Mouse (Mus musculus) heart, postnatal 0 days (tissue): Measurements from ENCODE around the gene Cntnap5c.

Source experiments
- CTCF ChIP-seq: IDR thresholded peaks from 2 replicates; pipeline ENCODE4 v1.5.1; 2016; ENCODE audit warnings: antibody characterized with exemption, control low read depth, low read depth
- EP300 ChIP-seq: IDR thresholded peaks from 2 replicates; pipeline ENCODE4 v1.6.1; 2016; ENCODE audit warnings: antibody characterized with exemption, low read depth

- TF ChIP-seq CTCF: no peak
- no peak for TF ChIP-seq EP300
Measured at GRCm38 (mm10) chr17:57758033-57758432, 11.3 kb upstream of the Cntnap5c start.
